Mouse (Mus musculus) ES-Bruce4 (cell line): Measurements from ENCODE around the gene Abca7. TPM values are rescaled to one million over a fixed set of nuclear protein-coding genes. Genes with fewer than 3 reads are reported as not detected.

Experiments used
- H3K27ac ChIP-seq: 2 replicates; pipeline ENCODE4 v1.5.1; 2012; ENCODE audit warnings: low read length, inconsistent platforms; ENCODE audit not compliant: insufficient read depth
- H3K27me3 ChIP-seq: 2 replicates; pipeline ENCODE4 v1.6.1; 2012; ENCODE audit warnings: mild to moderate bottlenecking, low read length, inconsistent platforms; ENCODE audit not compliant: control insufficient read depth, poor library complexity, insufficient read depth, severe bottlenecking
- H3K36me3 ChIP-seq: 2 replicates; pipeline ENCODE4 v1.6.1; 2012; ENCODE audit warnings: inconsistent platforms, mild to moderate bottlenecking, low read length, moderate library complexity; ENCODE audit not compliant: control insufficient read depth, poor library complexity, insufficient read depth, severe bottlenecking
- H3K4me1 ChIP-seq: one replicate; pipeline ENCODE4 v1.8.1; 2011; ENCODE audit warnings: low read length; ENCODE audit not compliant: control insufficient read depth, insufficient read depth
- H3K4me3 ChIP-seq: 2 replicates; pipeline ENCODE4 v1.5.1; 2011; ENCODE audit warnings: low read depth, mild to moderate bottlenecking, low read length
- H3K9ac ChIP-seq: 2 replicates; pipeline ENCODE4 v1.6.1; 2012; ENCODE audit warnings: low read depth, mild to moderate bottlenecking, inconsistent platforms; ENCODE audit not compliant: poor library complexity, severe bottlenecking
- H3K9me3 ChIP-seq: replicated peaks from 2 replicates; pipeline ENCODE4 v1.6.1; 2012; ENCODE audit warnings: mild to moderate bottlenecking, low read length, inconsistent platforms; ENCODE audit not compliant: control insufficient read depth, poor library complexity, insufficient read depth, severe bottlenecking
- CTCF ChIP-seq: IDR thresholded peaks from one replicate; pipeline ENCODE4 v1.8.1; 2011; ENCODE audit warnings: low read depth, low read length
- EP300 ChIP-seq: IDR thresholded peaks from 2 replicates; pipeline ENCODE4 v1.6.1; 2011; ENCODE audit warnings: low read depth, low read length; ENCODE audit not compliant: insufficient read depth
- POLR2A ChIP-seq: IDR thresholded peaks from one replicate; pipeline ENCODE4 v1.8.1; 2011; ENCODE audit warnings: low read length; ENCODE audit not compliant: insufficient read depth
- polyA plus RNA-seq: library from polyadenylated mRNA; stranded (reverse); fragments of >200 nt; gene quantifications from 2 replicates; pipeline ENCODE4 v1.2.4, GENCODE M21; 2011; ENCODE audit warnings: low read depth; ENCODE audit not compliant: missing spikeins, insufficient read depth, insufficient read length

Abca7 gene
- polyA plus RNA-seq, 1 experiment = 10.6 TPM

DNA sequence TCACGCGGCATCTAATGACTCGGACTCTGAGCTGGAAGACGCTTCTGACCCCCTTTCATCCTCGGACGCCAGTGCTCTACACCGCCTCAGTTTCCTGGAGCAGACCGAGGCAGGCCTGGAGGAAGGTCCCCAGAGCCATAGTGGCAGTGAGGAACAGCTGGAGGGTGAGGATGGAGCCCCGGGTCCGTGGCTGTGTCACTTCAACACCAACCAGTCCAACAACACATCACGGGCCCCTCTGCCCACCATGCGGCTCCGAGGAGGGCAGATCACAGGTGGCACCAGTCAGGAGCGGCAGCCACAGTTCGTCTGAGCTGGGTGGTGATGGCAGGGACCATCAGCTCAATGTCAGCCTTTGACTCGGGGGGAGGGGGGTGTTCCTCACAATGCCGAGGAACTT, 34.4 kb downstream of the Abca7 start:
- Histone ChIP-seq H3K4me3 (no peak overlapping the region), H3K9me3 (no peaks in the 10 kb centered on the region), H3K9ac (no peak overlapping the region), H3K4me1 (peaks cover 10% of the 10 kb centered on the region), H3K36me3 (peaks cover 5% of the 10 kb centered on the region), H3K27me3 (no peaks in the 10 kb centered on the region), H3K27ac (no peak overlapping the region)
- TF ChIP-seq EP300 (no peak), CTCF (no peak), POLR2A (no peak)

DNA sequence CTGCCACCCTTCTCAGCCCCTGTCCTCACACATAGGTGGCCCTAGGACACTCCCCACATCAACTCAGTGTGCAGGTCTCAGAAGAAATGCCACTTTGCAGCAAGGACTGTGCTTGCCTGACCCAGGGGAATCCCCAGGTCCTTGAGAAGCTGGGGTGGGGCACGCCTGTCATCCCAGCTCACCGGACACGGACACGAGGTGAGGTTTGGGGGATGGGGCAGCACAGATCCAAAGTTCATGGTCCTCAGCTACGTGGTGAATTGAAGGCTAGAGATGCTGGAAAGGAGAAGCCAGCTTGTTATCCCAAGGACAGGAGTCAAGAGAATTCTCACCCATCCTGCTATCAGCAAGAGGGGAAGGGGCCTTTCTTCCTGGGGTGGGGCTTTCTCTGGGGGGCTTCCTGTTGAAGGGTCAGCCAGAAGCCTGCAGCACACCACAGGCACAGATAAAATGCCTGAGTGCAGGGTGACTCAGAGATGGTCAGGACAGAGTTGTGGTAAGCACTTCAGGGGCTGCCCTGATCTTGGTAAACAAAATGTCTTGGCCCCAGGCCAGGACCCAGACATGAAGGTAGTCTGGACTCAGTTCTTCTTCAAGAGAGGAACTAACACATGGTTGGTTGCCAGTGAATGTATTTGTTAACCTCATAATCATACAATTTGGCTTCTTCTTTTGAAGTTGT, 36.6 kb downstream of the Abca7 start:
- Histone ChIP-seq H3K27me3 (no peaks in the 10 kb centered on the region), H3K9ac (no peak overlapping the region), H3K36me3 (peaks cover 26% of the 10 kb centered on the region), H3K4me3 (no peak overlapping the region), H3K4me1 (peaks cover 10% of the 10 kb centered on the region), H3K9me3 (no peaks in the 10 kb centered on the region), H3K27ac (no peak overlapping the region)
- TF ChIP-seq CTCF (no peak), POLR2A (no peak), EP300 (peak; percentile 69; the same call in 1 of the 2 replicates)

DNA sequence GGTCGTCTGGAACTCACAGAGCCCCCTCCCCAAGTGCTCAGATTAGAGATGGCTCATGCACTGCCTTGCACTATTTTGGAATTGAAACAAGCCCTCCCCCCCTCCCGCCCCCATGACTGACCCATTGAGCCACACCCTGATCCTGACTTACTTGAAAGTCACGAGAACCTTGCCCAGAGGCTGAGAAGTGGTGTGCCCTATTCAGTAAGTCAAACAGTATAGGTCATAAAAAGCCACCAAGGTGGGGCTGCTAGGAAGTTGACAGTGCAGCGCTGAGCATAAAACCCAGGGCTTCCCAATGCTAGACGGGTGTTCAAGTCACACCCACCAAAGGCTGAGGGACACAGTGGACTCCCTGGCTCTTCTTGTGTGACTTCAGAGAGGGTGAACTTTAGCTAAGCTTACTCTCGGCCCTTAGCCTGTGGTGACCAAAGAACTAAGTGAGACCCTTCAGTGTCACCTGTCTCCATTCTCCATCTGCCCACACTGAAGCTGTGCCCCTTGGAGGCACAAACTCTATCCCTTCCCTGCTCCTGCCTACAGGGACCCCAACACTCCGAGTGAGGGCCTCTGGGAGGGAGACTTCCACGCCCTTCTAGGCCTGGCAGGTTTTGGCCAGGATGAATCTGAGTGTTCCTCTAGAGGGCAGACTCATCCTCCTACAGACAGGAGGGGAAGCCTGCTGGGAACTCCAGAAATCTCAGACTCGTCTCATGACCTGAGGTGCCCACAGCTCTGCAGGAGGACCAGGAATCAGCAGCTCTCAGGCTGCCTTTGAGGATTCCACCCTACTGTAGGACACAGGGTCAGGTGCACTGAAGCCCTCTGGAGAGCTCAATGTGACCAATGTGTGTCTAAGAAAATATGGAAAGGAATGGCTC, 37.5 kb downstream of the Abca7 start:
- Histone ChIP-seq H3K4me3 (no peak overlapping the region), H3K9me3 (no peaks in the 10 kb centered on the region), H3K27me3 (no peaks in the 10 kb centered on the region), H3K27ac (peak overlapping the region; percentile 68), H3K36me3 (peaks cover 27% of the 10 kb centered on the region), H3K9ac (no peak overlapping the region; the same call in 1 of the 2 replicates), H3K4me1 (peaks cover 10% of the 10 kb centered on the region)
- TF ChIP-seq EP300 = peak; percentile 77
- TF ChIP-seq CTCF = peak; percentile 62
- no peak for TF ChIP-seq POLR2A

DNA sequence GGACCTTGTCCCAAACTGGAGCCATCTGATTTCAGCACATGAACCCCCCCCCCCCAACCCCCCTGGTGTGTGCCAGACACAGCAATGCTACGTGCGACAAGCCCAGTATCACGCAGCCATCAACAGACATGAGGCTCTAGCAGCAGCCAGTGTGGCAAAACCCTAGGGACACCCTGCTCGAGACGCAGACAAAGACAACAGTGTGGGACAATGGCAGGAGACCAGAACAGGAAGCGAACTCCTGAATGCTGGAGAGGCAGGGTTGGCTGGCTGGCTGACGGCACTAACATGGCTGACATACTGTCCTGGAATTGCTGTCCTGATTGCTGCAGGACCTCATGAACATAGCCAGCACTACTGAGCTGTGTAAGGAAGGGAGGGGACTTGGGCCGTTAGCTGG, 38.9 kb downstream of the Abca7 start:
- TF ChIP-seq CTCF = no peak
- TF ChIP-seq EP300 = no peak
- no peak for TF ChIP-seq POLR2A

DNA sequence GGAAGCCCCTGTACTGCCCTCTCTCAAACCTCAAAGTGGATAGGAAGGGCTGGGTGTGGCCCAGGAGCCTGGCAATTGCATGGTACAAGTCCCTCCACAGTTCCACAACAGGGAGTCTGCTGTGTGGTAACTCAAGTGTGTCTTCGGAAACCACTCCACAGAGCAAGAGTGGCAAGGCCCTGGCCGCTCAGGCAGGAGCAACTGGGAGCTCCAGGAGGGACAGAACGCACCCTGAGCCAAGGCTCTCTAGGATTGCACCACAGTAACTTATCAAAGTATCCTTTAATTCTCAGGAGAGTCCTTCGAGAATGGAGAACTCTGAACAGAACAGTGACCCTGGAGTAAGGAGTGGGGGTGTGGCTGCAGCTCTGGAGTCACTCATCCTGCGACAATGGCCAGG, 39.4 kb downstream of the Abca7 start:
- no peaks in the 10 kb centered on the region for H3K9me3 ChIP-seq
- H3K27ac ChIP-seq = no peak overlapping the region
- H3K36me3 ChIP-seq = peaks cover 27% of the 10 kb centered on the region
- no peaks in the 10 kb centered on the region for H3K27me3 ChIP-seq
- H3K4me1 ChIP-seq = peaks cover 10% of the 10 kb centered on the region
- no peak overlapping the region for H3K9ac ChIP-seq
- no peak overlapping the region for H3K4me3 ChIP-seq
- TF ChIP-seq EP300 (no peak), POLR2A (no peak), CTCF (no peak)

More for the DNA sequence above, 38.9 kb downstream of the Abca7 start:
- Histone ChIP-seq H3K27ac (no peak overlapping the region), H3K9me3 (no peaks in the 10 kb centered on the region), H3K4me3 (no peak overlapping the region), H3K36me3 (peaks cover 27% of the 10 kb centered on the region), H3K9ac (no peak overlapping the region), H3K4me1 (peaks cover 10% of the 10 kb centered on the region), H3K27me3 (no peaks in the 10 kb centered on the region)

DNA sequence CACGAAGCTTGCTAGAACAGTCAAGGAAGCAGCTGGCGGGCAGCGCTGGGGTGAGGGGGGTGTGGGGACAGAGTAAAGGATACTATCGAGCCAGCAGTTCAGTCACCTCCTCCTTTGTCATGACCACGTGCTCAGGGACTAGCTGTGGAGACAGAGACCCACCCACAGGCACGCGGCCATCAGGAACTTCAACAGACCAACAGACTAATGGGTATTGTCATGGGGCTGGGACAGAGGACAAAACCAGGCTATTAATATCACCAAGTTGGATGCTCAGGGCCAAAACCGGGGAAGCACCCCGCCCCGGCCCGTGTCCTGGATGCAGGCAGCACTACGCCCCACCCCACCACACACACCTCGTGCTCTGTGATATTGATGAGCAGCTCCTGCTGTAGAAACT, 40.5 kb downstream of the Abca7 start:
- Histone ChIP-seq H3K9ac (no peak overlapping the region), H3K27me3 (no peaks in the 10 kb centered on the region), H3K4me1 (peaks cover 10% of the 10 kb centered on the region), H3K36me3 (peaks cover 27% of the 10 kb centered on the region), H3K4me3 (no peak overlapping the region), H3K27ac (no peak overlapping the region), H3K9me3 (no peaks in the 10 kb centered on the region)
- no peak for TF ChIP-seq CTCF
- TF ChIP-seq POLR2A = no peak
- TF ChIP-seq EP300 = no peak
